Mouse (Mus musculus) heart, embryonic 14.5 days (tissue): ENCODE measurements around the gene Pom121l12. TPM values are rescaled to one million over a fixed set of nuclear protein-coding genes. Genes with fewer than 3 reads are reported as not detected.

ENCODE experiments used
- ATAC-seq: fragments of 200-750 bp; cut with Nextera tagmentation; 2 replicates; pipeline ENCODE4 v1.8.0; 2017; ENCODE audit warnings: low read depth, moderate TSS enrichment; ENCODE audit not compliant: insufficient number of reproducible peaks, insufficient read depth, low FRiP score
- H3K27ac ChIP-seq, 2 experiments: fragments of 200-500 bp in 1 of 2; fragments of 300-500 bp in 1 of 2; sonication (generic) in 1 of 2; replicated peaks in 1 of 2; 2 replicates each; pipeline ENCODE4 v1.5.1; 2012 to 2014; ENCODE audit warnings: low read depth in 2 of 2, low read length in 2 of 2, control low read depth in 1 of 2, mild to moderate bottlenecking in 1 of 2, mixed read lengths in 1 of 2; ENCODE audit not compliant: control insufficient read depth in 1 of 2, insufficient read depth in 1 of 2
- H3K27me3 ChIP-seq: fragments of 300-500 bp; sonication (generic); 2 replicates; pipeline ENCODE4 v1.6.1; 2014; ENCODE audit warnings: mild to moderate bottlenecking, low read length, control low read depth; ENCODE audit not compliant: control insufficient read depth, insufficient read depth
- H3K36me3 ChIP-seq: fragments of 300-500 bp; sonication (generic); 2 replicates; pipeline ENCODE4 v1.6.1; 2014; ENCODE audit warnings: mild to moderate bottlenecking, control low read depth, low read length, mixed read lengths; ENCODE audit not compliant: control insufficient read depth, insufficient read depth
- H3K4me1 ChIP-seq, 2 experiments: fragments of 200-500 bp in 1 of 2; fragments of 300-500 bp in 1 of 2; sonication (generic) in 1 of 2; 2 replicates each; pipeline ENCODE4 v1.6.1; 2012 to 2014; ENCODE audit warnings: low read length in 2 of 2, control low read depth in 1 of 2, mixed read lengths in 1 of 2; ENCODE audit not compliant: control insufficient read depth in 2 of 2, insufficient read depth in 2 of 2
- H3K4me2 ChIP-seq: fragments of 300-500 bp; sonication (generic); 2 replicates; pipeline ENCODE4 v1.6.1; 2014; ENCODE audit warnings: mild to moderate bottlenecking, low read length
- H3K4me3 ChIP-seq, 2 experiments: fragments of 200-500 bp in 1 of 2; fragments of 300-500 bp in 1 of 2; sonication (generic) in 1 of 2; 2 replicates each; pipeline ENCODE4 v1.5.1; 2012 to 2014; ENCODE audit warnings: low read length in 2 of 2, mild to moderate bottlenecking in 2 of 2, control low read depth in 1 of 2, low read depth in 1 of 2, moderate library complexity in 1 of 2; ENCODE audit not compliant: control insufficient read depth in 1 of 2, insufficient read depth in 1 of 2
- H3K9ac ChIP-seq: fragments of 300-500 bp; sonication (generic); 2 replicates; pipeline ENCODE4 v1.6.1; 2014; ENCODE audit warnings: mild to moderate bottlenecking, low read length
- H3K9me3 ChIP-seq: fragments of 300-500 bp; sonication (generic); 2 replicates; pipeline ENCODE4 v1.6.1; 2016; ENCODE audit warnings: low read length, control low read depth; ENCODE audit not compliant: control insufficient read depth
- WGBS: fragments of 180-500 bp; shearing (Covaris S2); extraction: QIAGEN DNeasy Blood & Tissue Kit; methylation state at CpG from one replicate; pipeline ENCODE4 v1.1.7; 2014; 5-methylcytosine and 5-hydroxymethylcytosine counted together
- polyA plus RNA-seq: library from polyadenylated mRNA; unstranded; fragments of >200 nt; fragmentation: Nextera tagmentation; extraction: Ambion mirVana; gene quantifications from 2 replicates; pipeline ENCODE4 v1.2.1, GENCODE M21; 2014

The Pom121l12 gene
- not detected in 2 replicates for polyA plus RNA-seq

DNA sequence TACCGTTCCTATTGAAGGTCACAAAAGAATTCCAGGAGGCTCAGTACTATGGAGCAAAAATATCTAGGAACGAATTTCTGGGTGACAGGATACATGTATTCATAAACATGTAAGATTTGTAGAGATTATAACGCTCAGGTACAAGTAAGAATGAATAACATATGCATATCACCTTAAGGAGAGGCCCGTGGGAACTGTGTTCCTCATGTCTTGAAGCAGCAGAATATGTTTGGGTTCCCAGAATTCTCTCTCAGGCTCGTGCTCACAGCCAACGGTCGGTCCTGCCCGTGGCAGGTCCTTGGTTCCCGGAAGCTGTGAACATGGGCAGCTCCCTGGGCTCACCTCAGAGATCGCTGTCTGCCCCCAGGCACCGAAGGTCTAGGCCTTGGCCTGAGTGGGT is at the start of gene Pom121l12:
Gene Pom121l12, plus strand, starts transcription at position 301 of the 400 bp plus-strand sequence.
- no peak within 1 kb of the TSS for H3K4me2 ChIP-seq

DNA sequence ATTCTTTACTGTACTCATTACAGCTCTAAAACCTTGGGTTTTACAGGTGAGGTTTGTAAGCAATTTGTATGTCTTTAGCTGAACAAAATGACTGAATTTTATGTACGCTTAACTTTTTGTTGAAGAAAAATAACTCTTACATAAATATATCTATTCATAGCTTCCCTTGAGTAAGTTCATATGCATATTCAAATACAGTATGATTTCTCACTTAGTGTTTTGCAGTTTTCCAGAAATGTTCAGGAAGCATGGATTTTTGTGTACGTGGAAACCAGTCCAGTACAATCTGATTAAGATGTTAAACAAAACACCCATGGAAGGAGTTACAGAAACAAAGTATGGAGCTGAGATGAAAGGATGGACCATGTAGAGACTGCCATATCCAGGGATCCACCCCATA is 12.8 kb downstream of the Pom121l12 start:
- no peak for ATAC-seq
- no peaks in the 10 kb centered on the region for H3K27me3 ChIP-seq
- no peak overlapping the region for H3K4me3 ChIP-seq
- no peaks in the 10 kb centered on the region for H3K36me3 ChIP-seq
- H3K9me3 ChIP-seq = no peaks in the 10 kb centered on the region
- 85% methylated on average over 2 of the region's 2 CpGs for WGBS
- no peak overlapping the region for H3K4me2 ChIP-seq
- no peak overlapping the region for H3K27ac ChIP-seq
- H3K4me1 ChIP-seq = no peaks in the 10 kb centered on the region
- no peak overlapping the region for H3K9ac ChIP-seq

More for the DNA sequence above, at the start of gene Pom121l12:
- WGBS = 84% methylated on average over 11 of the region's 11 CpGs
- H3K9me3 ChIP-seq = no peaks in the 10 kb centered on the region
- ATAC-seq = no peak
- H3K4me1 ChIP-seq = no peaks in the 10 kb centered on the region
- no peaks in the 10 kb centered on the region for H3K27me3 ChIP-seq
- H3K27ac ChIP-seq = no peak within 1 kb of the TSS
- no peaks in the 10 kb centered on the region for H3K36me3 ChIP-seq
- H3K4me3 ChIP-seq = no peak within 1 kb of the TSS
- no peak within 1 kb of the TSS for H3K9ac ChIP-seq
